Mouse (Mus musculus): ENCODE measurements at regions not wholly inside any gene's neighbourhood (a gene's known extent, or its start where the extent isn't known, plus 50 kb on each side); places are given as distances from the start of the nearest gene placed in this dataset.

DNA sequence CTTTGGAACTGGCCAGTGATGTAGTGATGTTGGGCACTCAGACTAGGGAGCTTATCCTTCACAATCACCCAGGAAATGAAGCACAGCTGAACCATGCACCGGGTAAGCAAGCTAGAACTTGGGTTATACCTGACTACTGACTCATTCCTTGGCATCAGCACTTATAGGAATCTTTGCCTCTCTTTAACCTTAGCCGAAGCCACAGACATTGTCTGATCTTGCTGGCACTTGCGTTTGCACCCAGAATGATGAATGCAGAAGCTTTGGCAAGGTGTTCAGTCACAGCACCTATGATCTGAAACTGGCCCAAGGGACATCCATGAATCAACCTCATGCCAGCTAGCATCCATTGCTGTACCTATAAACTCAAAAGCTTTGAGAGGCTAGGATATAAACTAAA, 529.0 kb upstream of the Sox9 start:
- no peaks in the 10 kb centered on the region for H3K4me1 ChIP-seq (ENCODE audit: control insufficient read depth in 1 of 2, insufficient read depth in 2 of 2, low read length in 2 of 2)
- no peak for DNase-seq (ENCODE audit: low read depth, low spot score)
- no peaks in the 10 kb centered on the region for H3K9me3 ChIP-seq (replicated peaks; ENCODE audit: insufficient read depth, low read length)
- no peaks in the 10 kb centered on the region for H3K79me2 ChIP-seq (ENCODE audit: control insufficient read depth, insufficient read depth, low read length, poor library complexity)
- H3K36me3 ChIP-seq (ENCODE audit: control insufficient read depth in 1 of 2, insufficient read depth in 2 of 2, low read length in 2 of 2), result no peaks in the 10 kb centered on the region
- H3K27ac ChIP-seq (ENCODE audit: control insufficient read depth, low read depth, low read length), result no peak overlapping the region
- H3K27me3 ChIP-seq (ENCODE audit: control insufficient read depth in 1 of 2, insufficient read depth in 2 of 2, low read length in 2 of 2), result no peaks in the 10 kb centered on the region
- no peak overlapping the region for H3K9ac ChIP-seq (ENCODE audit: control insufficient read depth, low read depth, low read length, poor library complexity, severe bottlenecking)
- TF ChIP-seq MAX (IDR thresholded peaks at IDR 0.05; ENCODE audit: low read length) (no peak), BHLHE40 (IDR thresholded peaks at IDR 0.05; ENCODE audit: borderline replicate concordance, low read depth, low read length) (no peak), NELFE (IDR thresholded peaks at IDR 0.05; ENCODE audit: low read depth, low read length) (no peak), JUND (IDR thresholded peaks at IDR 0.05; ENCODE audit: low read depth, low read length) (no peak), HCFC1 (IDR thresholded peaks at IDR 0.05; ENCODE audit: low read depth, low read length) (no peak), ELF1 (IDR thresholded peaks at IDR 0.05; ENCODE audit: low read depth, low read length) (no peak), MAFK (IDR thresholded peaks at IDR 0.05; ENCODE audit: borderline replicate concordance, low read depth, low read length) (no peak), USF1 (IDR thresholded peaks at IDR 0.05; ENCODE audit: low read depth, low read length) (no peak), ZKSCAN1 (IDR thresholded peaks at IDR 0.05; ENCODE audit: low read depth, low read length) (no peak), EP300 (IDR thresholded peaks at IDR 0.05; ENCODE audit: low read depth in 1 of 2, low read length in 2 of 2) (no peak), MXI1 (IDR thresholded peaks at IDR 0.05; ENCODE audit: low read depth, low read length) (no peak), MYC (IDR thresholded peaks at IDR 0.05; ENCODE audit: low read depth, low read length) (no peak), POLR2AphosphoS5 (IDR thresholded peaks at IDR 0.05; ENCODE audit: borderline replicate concordance, low read depth, low read length) (no peak), ZMIZ1 (IDR thresholded peaks at IDR 0.05; ENCODE audit: low read depth, low read length) (no peak), SMC3 (IDR thresholded peaks at IDR 0.05; ENCODE audit: low read depth, low read length) (no peak)
- no peak overlapping the region for H3K4me3 ChIP-seq (ENCODE audit: control insufficient read depth in 1 of 2, insufficient read depth in 1 of 2, low read depth in 2 of 2, low read length in 2 of 2)

DNA sequence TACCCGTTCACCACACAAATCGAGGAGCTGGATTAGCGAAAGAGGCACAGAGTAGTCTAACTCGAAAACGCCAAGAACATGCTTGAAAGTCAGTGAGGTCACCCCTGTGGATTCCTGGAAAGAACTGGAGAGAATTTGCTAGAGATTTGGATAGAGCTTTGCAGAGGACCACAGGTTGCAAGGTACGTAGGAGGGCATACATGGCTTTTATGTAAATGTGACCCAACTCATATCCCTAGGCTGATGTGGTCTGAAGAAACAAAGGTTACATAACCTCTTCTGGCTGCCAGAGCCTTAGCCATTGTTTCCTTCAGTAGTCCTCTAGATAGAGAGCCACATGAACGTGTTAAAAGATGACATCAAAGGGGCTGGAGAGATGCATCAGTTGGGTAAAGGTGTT, 525.7 kb upstream of the Sox9 start:
- no peak overlapping the region for H3K9ac ChIP-seq (ENCODE audit: control insufficient read depth, low read depth, low read length, poor library complexity, severe bottlenecking)
- H3K79me2 ChIP-seq (ENCODE audit: control insufficient read depth, insufficient read depth, low read length, poor library complexity), result no peaks in the 10 kb centered on the region
- no peak overlapping the region for H3K27ac ChIP-seq (ENCODE audit: control insufficient read depth, low read depth, low read length)
- no peak overlapping the region for H3K4me3 ChIP-seq (ENCODE audit: control insufficient read depth in 1 of 2, insufficient read depth in 1 of 2, low read depth in 2 of 2, low read length in 2 of 2)
- no peaks in the 10 kb centered on the region for H3K9me3 ChIP-seq (replicated peaks; ENCODE audit: insufficient read depth, low read length)
- TF ChIP-seq SMC3 (IDR thresholded peaks at IDR 0.05; ENCODE audit: low read depth, low read length) (no peak), BHLHE40 (IDR thresholded peaks at IDR 0.05; ENCODE audit: borderline replicate concordance, low read depth, low read length) (no peak), JUND (IDR thresholded peaks at IDR 0.05; ENCODE audit: low read depth, low read length) (no peak), POLR2AphosphoS2 (IDR thresholded peaks at IDR 0.05; ENCODE audit: low read length) (no peak), MEF2A (IDR thresholded peaks at IDR 0.05; ENCODE audit: extremely low read depth, insufficient replicate concordance, low read depth, low read length, poor library complexity, severe bottlenecking) (no peak), MAFK (IDR thresholded peaks at IDR 0.05; ENCODE audit: borderline replicate concordance, low read depth, low read length) (no peak), NELFE (IDR thresholded peaks at IDR 0.05; ENCODE audit: low read depth, low read length) (no peak)
- no peak for DNase-seq (ENCODE audit: low read depth, low spot score)
- H3K4me1 ChIP-seq (ENCODE audit: control insufficient read depth in 1 of 2, insufficient read depth in 2 of 2, low read length in 2 of 2), result no peaks in the 10 kb centered on the region
- no peaks in the 10 kb centered on the region for H3K36me3 ChIP-seq (ENCODE audit: control insufficient read depth in 1 of 2, insufficient read depth in 2 of 2, low read length in 2 of 2)
- no peaks in the 10 kb centered on the region for H3K27me3 ChIP-seq (ENCODE audit: control insufficient read depth in 1 of 2, insufficient read depth in 2 of 2, low read length in 2 of 2)
